Mouse (Mus musculus) midbrain, embryonic 15.5 days (tissue): Measurements from ENCODE around the gene Cryga. TPM values are rescaled to one million over a fixed set of nuclear protein-coding genes. Genes with fewer than 3 reads are reported as not detected.
"Not testable (repeated sequence)": the region's sequence is repeated elsewhere in the genome, so short reads cannot be mapped to it uniquely, and the experiment has no call there.

Experiments
- ATAC-seq: fragments of 200-750 bp; cut with Nextera tagmentation; replicated peaks from 2 replicates; pipeline ENCODE4 v1.8.0; 2017; ENCODE audit warnings: moderate TSS enrichment
- H3K27ac ChIP-seq: fragments of 300-500 bp; sonication (generic); 2 replicates; pipeline ENCODE4 v1.5.1; 2015; ENCODE audit warnings: mild to moderate bottlenecking, inconsistent platforms
- H3K27me3 ChIP-seq: fragments of 300-500 bp; sonication (generic); replicated peaks from 2 replicates; pipeline ENCODE4 v1.6.1; 2015; ENCODE audit warnings: inconsistent platforms
- H3K36me3 ChIP-seq: fragments of 300-500 bp; sonication (generic); replicated peaks from 2 replicates; pipeline ENCODE4 v1.6.1; 2015; ENCODE audit warnings: inconsistent platforms
- H3K4me1 ChIP-seq: fragments of 300-500 bp; sonication (generic); 2 replicates; pipeline ENCODE4 v1.6.1; 2015; ENCODE audit warnings: inconsistent platforms
- H3K4me2 ChIP-seq: fragments of 300-500 bp; sonication (generic); 2 replicates; pipeline ENCODE4 v1.6.1; 2015; ENCODE audit warnings: inconsistent platforms, mild to moderate bottlenecking, moderate library complexity
- H3K4me3 ChIP-seq: fragments of 300-500 bp; sonication (generic); 2 replicates; pipeline ENCODE4 v1.5.1; 2015; ENCODE audit warnings: mild to moderate bottlenecking, inconsistent platforms
- H3K9ac ChIP-seq: fragments of 300-500 bp; sonication (generic); 2 replicates; pipeline ENCODE4 v1.6.1; 2015; ENCODE audit warnings: mild to moderate bottlenecking, inconsistent platforms
- H3K9me3 ChIP-seq: fragments of 300-500 bp; sonication (generic); 2 replicates; pipeline ENCODE4 v1.6.1; 2016; ENCODE audit warnings: inconsistent platforms
- WGBS: fragments of 180-500 bp; shearing (Covaris S2); methylation state at CpG from one replicate; pipeline ENCODE4 v1.1.7; 2015; ENCODE audit warnings: mixed read lengths; 5-methylcytosine and 5-hydroxymethylcytosine counted together
- polyA plus RNA-seq: library from polyadenylated mRNA; unstranded; fragments of >200 nt; fragmentation: Nextera tagmentation; extraction: Ambion mirVana; gene quantifications from 2 replicates; pipeline ENCODE4 v1.2.1, GENCODE M21; 2015

The Cryga gene
- polyA plus RNA-seq, 1 experiment from 2014 or later, result not detected

- Histone ChIP-seq H3K27me3 (no peaks in the 10 kb centered on the region), H3K9ac (no peak within 1 kb of the TSS), H3K27ac (no peak within 1 kb of the TSS), H3K4me2 (no peak within 1 kb of the TSS; the same call in 1 of the 2 replicates), H3K4me3 (no peak within 1 kb of the TSS), H3K36me3 (no peaks in the 10 kb centered on the region), H3K9me3 (no peaks in the 10 kb centered on the region), H3K4me1 (no peaks in the 10 kb centered on the region)
- ATAC-seq, result no peak
- 25% methylated on average over 7 of the region's 7 CpGs for WGBS
Observed at GRCm38 (mm10) chr1:65082188-65082587, 21.0 kb downstream of the Cryga start, which contains the start of gene Crygb. Crygb (minus strand) TSS chr1:65082288.

GRCm38 (mm10) chr1:65075607-65076006 is 27.6 kb downstream of the Cryga start:
- ATAC-seq, result no peak
- 25% methylated on average over 5 of the region's 5 CpGs for WGBS
- no peaks in the 10 kb centered on the region for H3K9me3 ChIP-seq

DNA sequence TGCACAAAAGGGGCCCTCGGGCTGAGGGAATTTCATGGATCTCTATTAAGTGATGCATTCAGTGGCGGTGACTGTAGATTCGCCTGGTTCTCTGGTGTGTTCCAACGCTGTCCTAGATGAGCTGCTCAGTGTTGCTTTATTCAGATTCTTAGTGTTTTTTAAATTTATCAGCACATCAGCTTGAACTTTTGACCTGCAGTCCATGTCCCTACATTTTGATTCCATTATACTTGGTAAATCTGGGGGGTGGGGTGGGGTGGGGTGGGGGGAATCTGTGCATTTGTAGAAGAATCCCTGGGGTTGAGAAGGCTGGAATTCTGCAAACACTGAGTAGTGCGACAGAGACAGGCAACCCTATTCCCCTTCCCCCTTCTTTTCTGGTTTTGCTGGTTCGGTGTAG is 29.6 kb downstream of the Cryga start, which contains the start of gene Crygc:
Crygc (minus strand) TSS at position 101 of the 400 bp plus-strand sequence.
- Histone ChIP-seq H3K4me3 (no peak within 1 kb of the TSS), H3K36me3 (no peaks in the 10 kb centered on the region), H3K9me3 (no peaks in the 10 kb centered on the region), H3K4me1 (no peaks in the 10 kb centered on the region), H3K27ac (no peak within 1 kb of the TSS), H3K4me2 (no peak within 1 kb of the TSS), H3K27me3 (no peaks in the 10 kb centered on the region), H3K9ac (no peak within 1 kb of the TSS)
- 56% methylated on average over 6 of the region's 6 CpGs for WGBS
- ATAC-seq, result no peak

More at GRCm38 (mm10) chr1:65075607-65076006, 27.6 kb downstream of the Cryga start:
- Histone ChIP-seq H3K36me3 (no peaks in the 10 kb centered on the region), H3K4me2 (no peak overlapping the region), H3K9ac (no peak overlapping the region), H3K4me3 (no peak overlapping the region), H3K27ac (no peak overlapping the region), H3K27me3 (no peaks in the 10 kb centered on the region), H3K4me1 (no peaks in the 10 kb centered on the region)

DNA sequence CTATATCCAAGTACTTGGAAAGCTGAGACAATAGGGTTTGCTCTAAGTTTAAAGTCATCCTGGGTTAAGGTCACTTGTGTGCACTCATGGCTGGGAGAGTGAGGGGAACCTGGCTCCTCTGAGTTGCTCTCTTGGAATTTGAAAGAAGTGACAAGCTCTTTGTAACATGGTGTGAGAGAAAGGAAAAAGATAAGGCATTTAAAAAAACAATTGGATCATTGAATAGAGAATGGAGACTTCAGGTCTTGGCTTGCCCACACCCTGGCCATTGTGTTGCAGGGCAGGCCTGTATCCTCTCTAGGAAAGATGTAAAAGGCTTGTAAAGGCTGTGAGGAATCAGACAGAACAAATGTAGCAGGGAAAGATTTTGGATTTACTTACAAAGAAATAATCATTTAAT is 35.3 kb downstream of the Cryga start:
- Histone ChIP-seq H3K9ac (no peak overlapping the region), H3K27me3 (no peaks in the 10 kb centered on the region), H3K4me1 (no peaks in the 10 kb centered on the region), H3K4me2 (no peak overlapping the region), H3K9me3 (no peaks in the 10 kb centered on the region), H3K4me3 (no peak overlapping the region), H3K27ac (no peak overlapping the region), H3K36me3 (no peaks in the 10 kb centered on the region)
- ATAC-seq, result no peak

- no peaks in the 10 kb centered on the region for H3K9me3 ChIP-seq
- H3K4me2 ChIP-seq, result no peak overlapping the region
- H3K9ac ChIP-seq, result no peak overlapping the region
- no peaks in the 10 kb centered on the region for H3K27me3 ChIP-seq
- no peak for ATAC-seq
- H3K4me3 ChIP-seq, result no peak overlapping the region
- H3K36me3 ChIP-seq, result no peaks in the 10 kb centered on the region
- WGBS, result 89% methylated on average over 15 of the region's 15 CpGs
- no peaks in the 10 kb centered on the region for H3K4me1 ChIP-seq
- no peak overlapping the region for H3K27ac ChIP-seq
Observed at GRCm38 (mm10) chr1:65064201-65064600, 39.0 kb downstream of the Cryga start.

DNA sequence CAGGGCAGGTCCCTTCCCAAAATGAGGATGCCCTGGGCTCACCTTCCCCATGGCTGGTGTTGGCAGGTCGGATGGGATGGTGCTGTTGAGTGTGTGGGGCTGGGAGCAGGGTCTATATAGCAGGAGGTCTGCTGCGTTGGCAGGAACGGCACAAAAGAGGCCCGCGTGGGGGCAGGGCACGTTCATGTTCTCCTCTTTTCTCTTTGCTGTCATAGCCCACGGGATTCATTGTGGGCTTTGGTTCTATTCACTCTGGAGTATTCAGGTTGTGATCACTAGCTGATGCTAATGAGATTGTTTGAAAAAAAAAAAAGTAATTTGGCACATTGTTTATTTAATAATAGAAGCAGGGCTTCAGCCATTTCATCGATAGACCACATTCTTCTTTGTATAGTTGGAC is 39.8 kb downstream of the Cryga start, which contains the start of gene Crygd:
Crygd (minus strand) TSS at position 101 of the 400 bp plus-strand sequence.
- no peak within 1 kb of the TSS for H3K4me2 ChIP-seq
- WGBS, result 58% methylated on average over 8 of the region's 8 CpGs
- H3K4me3 ChIP-seq, result no peak within 1 kb of the TSS
- H3K4me1 ChIP-seq, result no peaks in the 10 kb centered on the region
- H3K9me3 ChIP-seq, result no peaks in the 10 kb centered on the region
- no peak within 1 kb of the TSS for H3K27ac ChIP-seq
- H3K36me3 ChIP-seq, result no peaks in the 10 kb centered on the region
- H3K9ac ChIP-seq, result no peak within 1 kb of the TSS
- ATAC-seq, result no peak
- no peaks in the 10 kb centered on the region for H3K27me3 ChIP-seq

DNA sequence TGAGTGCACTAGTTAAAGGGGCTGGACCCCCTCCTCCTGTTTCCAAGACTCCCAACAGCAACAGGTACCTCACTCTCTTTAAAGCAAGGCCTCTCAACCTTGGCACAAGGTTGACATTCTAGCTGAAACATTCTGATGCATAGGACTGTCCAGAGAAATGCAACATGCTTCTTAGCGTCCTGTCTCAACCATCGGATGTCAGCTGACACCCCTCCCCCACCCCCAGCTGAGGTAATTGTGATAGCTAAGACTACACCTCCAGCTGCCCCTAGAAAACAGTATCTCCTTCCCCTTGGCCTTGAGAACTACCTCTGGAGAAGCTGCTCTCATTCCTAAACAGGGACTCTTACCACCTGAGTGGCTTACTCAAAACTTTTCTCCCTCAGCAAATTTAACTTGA is 51.0 kb downstream of the Cryga start:
- H3K9me3 ChIP-seq, result no peaks in the 10 kb centered on the region
- WGBS, result 56% methylated on average over 2 of the region's 2 CpGs
- no peaks in the 10 kb centered on the region for H3K27me3 ChIP-seq
- H3K4me1 ChIP-seq, result no peaks in the 10 kb centered on the region
- H3K36me3 ChIP-seq, result no peaks in the 10 kb centered on the region
- no peak overlapping the region for H3K9ac ChIP-seq
- no peak overlapping the region for H3K4me2 ChIP-seq
- no peak overlapping the region for H3K27ac ChIP-seq
- no peak overlapping the region for H3K4me3 ChIP-seq
- no peak for ATAC-seq

DNA sequence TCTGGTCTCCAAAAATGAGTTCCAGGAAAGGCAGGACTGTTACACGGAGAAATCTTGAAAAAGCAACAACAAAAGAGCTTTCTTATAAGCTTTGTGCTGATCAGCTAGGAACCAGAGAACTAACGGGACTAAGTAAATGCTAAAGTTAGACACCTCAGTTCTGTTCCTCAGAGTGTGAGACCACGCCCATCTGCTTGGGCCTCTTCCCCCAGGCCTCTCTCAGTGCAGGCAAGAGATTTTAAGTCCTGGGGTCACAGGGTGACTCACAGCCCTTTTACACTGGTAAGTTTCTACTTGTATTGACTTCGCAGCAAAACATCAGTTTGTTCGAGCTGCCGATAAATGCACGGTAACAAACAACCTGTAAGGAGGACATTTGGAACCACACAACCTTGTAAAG is 51.5 kb downstream of the Cryga start:
- no peaks in the 10 kb centered on the region for H3K9me3 ChIP-seq
- H3K4me3 ChIP-seq, result no peak overlapping the region
- no peaks in the 10 kb centered on the region for H3K27me3 ChIP-seq
- no peak for ATAC-seq
- no peak overlapping the region for H3K27ac ChIP-seq
- no peaks in the 10 kb centered on the region for H3K36me3 ChIP-seq
- H3K4me1 ChIP-seq, result no peaks in the 10 kb centered on the region
- no peak overlapping the region for H3K4me2 ChIP-seq
- WGBS, result 68% methylated on average over 7 of the region's 7 CpGs
- no peak overlapping the region for H3K9ac ChIP-seq

DNA sequence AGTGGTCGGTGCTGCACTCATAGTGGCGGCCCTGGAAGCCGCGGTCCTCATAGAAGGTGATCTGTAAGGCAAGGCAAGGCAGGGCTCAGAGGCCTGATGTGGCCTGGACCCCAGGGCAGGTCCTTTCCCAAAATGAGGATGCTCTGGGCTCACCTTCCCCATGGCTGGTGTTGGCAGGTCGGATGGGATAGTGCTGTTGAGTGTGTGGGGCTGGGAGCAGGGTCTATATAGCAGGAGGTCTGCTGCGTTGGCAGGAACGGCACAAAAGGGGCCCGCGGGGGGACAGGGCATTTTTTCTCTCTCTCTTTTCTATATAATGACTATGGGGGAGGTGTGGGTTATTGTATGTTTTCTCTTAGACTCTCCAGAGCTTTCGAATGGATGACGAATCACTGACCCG is 52.2 kb downstream of the Cryga start, which contains the start of gene Cryge:
Cryge (minus strand) TSS at position 198 of the 400 bp plus-strand sequence.
- 59% methylated on average over 12 of the region's 12 CpGs for WGBS
- H3K36me3 ChIP-seq, H3K9ac ChIP-seq, H3K4me1 ChIP-seq, H3K27me3 ChIP-seq, H3K4me3 ChIP-seq, H3K9me3 ChIP-seq, H3K4me2 ChIP-seq, H3K27ac ChIP-seq, ATAC-seq: not testable (repeated sequence)

Other genes starting within 250 kb of the Cryga start
- gene Plekhm3, start 146.5 kb downstream of the Cryga start, polyA plus RNA-seq, result 12.4 and 12.5 TPM in 2 replicates
- not detected in 2 replicates for gene Akr1cl, start 70.6 kb downstream of the Cryga start, polyA plus RNA-seq
- not detected in 2 replicates for gene Cryge, start 52.2 kb downstream of the Cryga start, polyA plus RNA-seq
- gene Crygd, start 39.9 kb downstream of the Cryga start, polyA plus RNA-seq, result not detected in 2 replicates
- gene Crygc, start 29.7 kb downstream of the Cryga start, polyA plus RNA-seq, result not detected in 2 replicates
- gene Crygb, start 21.1 kb downstream of the Cryga start, polyA plus RNA-seq, result not detected in 2 replicates
- not detected in 2 replicates for gene Gm28845, start 16.2 kb upstream of the Cryga start, polyA plus RNA-seq
- gene D630023F18Rik, start 19.8 kb upstream of the Cryga start, polyA plus RNA-seq, result 0.80 and 1.1 TPM in 2 replicates
- gene Idh1, start 83.1 kb upstream of the Cryga start, polyA plus RNA-seq, result 529 and 531 TPM in 2 replicates
- gene Pikfyve, start 83.3 kb upstream of the Cryga start, polyA plus RNA-seq, result 10.6 and 12.8 TPM in 2 replicates
- 1.2 and 1.4 TPM in 2 replicates for gene Pth2r, start 178.7 kb upstream of the Cryga start, polyA plus RNA-seq